Mouse (Mus musculus) limb, embryonic 11.5 days (tissue): Measurements from ENCODE around the gene Spry1. TPM values are rescaled to one million over a fixed set of nuclear protein-coding genes. Genes with fewer than 3 reads are reported as not detected.
A peak's percentile ranks its signal among the peaks of the same experiment; 100 is the strongest.
"Not testable (repeated sequence)": the region's sequence is repeated elsewhere in the genome, so short reads cannot be mapped to it uniquely, and the experiment has no call there.

Experiments
- ATAC-seq: fragments of 200-750 bp; cut with Nextera tagmentation; 2 replicates; pipeline ENCODE4 v1.8.0; 2017; ENCODE audit warnings: low read depth; ENCODE audit not compliant: insufficient number of reproducible peaks, low FRiP score, low TSS enrichment
- DNase-seq: peaks from one replicate; pipeline ENCODE4 v3.0.0-alpha.2; 2015; ENCODE audit warnings: low spot score
- H3K27ac ChIP-seq: fragments of 300-500 bp; sonication (generic); replicated peaks from 2 replicates; pipeline ENCODE4 v1.5.1; 2014; ENCODE audit warnings: low read depth, mild to moderate bottlenecking, low read length
- H3K27me3 ChIP-seq: fragments of 300-500 bp; sonication (generic); 2 replicates; pipeline ENCODE4 v1.6.1; 2014; ENCODE audit warnings: mild to moderate bottlenecking, low read length, mixed read lengths; ENCODE audit not compliant: control insufficient read depth, insufficient read depth
- H3K36me3 ChIP-seq: fragments of 300-500 bp; sonication (generic); 2 replicates; pipeline ENCODE4 v1.6.1; 2014; ENCODE audit warnings: mild to moderate bottlenecking, low read length, moderate library complexity, mixed read lengths; ENCODE audit not compliant: control insufficient read depth, insufficient read depth
- H3K4me1 ChIP-seq: fragments of 300-500 bp; sonication (generic); 2 replicates; pipeline ENCODE4 v1.6.1; 2014; ENCODE audit warnings: low read length, mixed read lengths; ENCODE audit not compliant: control insufficient read depth, insufficient read depth
- H3K4me2 ChIP-seq: fragments of 300-500 bp; sonication (generic); 2 replicates; pipeline ENCODE4 v1.6.1; 2014; ENCODE audit warnings: low read depth, mild to moderate bottlenecking, moderate library complexity; ENCODE audit not compliant: severe bottlenecking
- H3K4me3 ChIP-seq: fragments of 300-500 bp; sonication (generic); 2 replicates; pipeline ENCODE4 v1.5.1; 2014; ENCODE audit warnings: low read depth, low read length
- H3K9ac ChIP-seq: fragments of 300-500 bp; sonication (generic); 2 replicates; pipeline ENCODE4 v1.6.1; 2014; ENCODE audit warnings: mild to moderate bottlenecking, low read length
- H3K9me3 ChIP-seq: fragments of 300-500 bp; sonication (generic); 2 replicates; pipeline ENCODE4 v1.6.1; 2016; ENCODE audit warnings: low read length; ENCODE audit not compliant: control insufficient read depth
- WGBS: fragments of 180-500 bp; shearing (Covaris S2); extraction: QIAGEN DNeasy Blood & Tissue Kit; methylation state at CpG from one replicate; pipeline ENCODE4 v1.1.7; 2014; 5-methylcytosine and 5-hydroxymethylcytosine counted together
- polyA plus RNA-seq: library from polyadenylated mRNA; unstranded; fragments of >200 nt; fragmentation: Nextera tagmentation; extraction: Ambion mirVana; gene quantifications from 2 replicates; pipeline ENCODE4 v1.2.1, GENCODE M21; 2014

The Spry1 gene
- 18.5 and 19.8 TPM in 2 replicates for polyA plus RNA-seq

DNA sequence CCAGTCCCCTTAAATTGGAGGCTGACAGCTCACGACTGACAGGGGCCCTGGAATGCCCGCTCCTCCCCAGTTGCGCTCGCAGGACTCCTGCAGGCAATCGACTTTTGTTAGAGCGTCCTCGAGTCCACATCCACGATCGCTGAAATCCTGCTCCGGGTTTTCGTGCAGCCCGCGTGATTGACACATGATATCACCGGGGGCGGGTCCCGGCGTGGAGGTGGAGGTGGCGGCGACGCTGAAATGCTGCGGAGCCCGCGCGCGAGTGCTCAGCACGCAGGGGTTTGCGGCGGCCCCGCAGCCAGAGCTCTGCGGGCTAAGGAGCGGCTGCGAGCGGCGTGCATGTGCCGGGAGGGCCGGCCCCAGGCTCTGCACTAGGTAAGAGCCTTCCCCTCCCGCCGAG, at the start of gene Spry1:
TSS of gene Spry1 (plus strand) at position 258 of the 400 bp plus-strand sequence.
- Histone ChIP-seq H3K4me2 (peak within 1 kb of the TSS; percentile 82), H3K27ac (peak within 1 kb of the TSS; percentile 76), H3K27me3 (no peaks in the 10 kb centered on the region), H3K4me3 (peak within 1 kb of the TSS; percentile 91), H3K9ac (peak within 1 kb of the TSS; percentile 90), H3K4me1 (peaks cover 17% of the 10 kb centered on the region), H3K9me3 (no peaks in the 10 kb centered on the region), H3K36me3 (peaks cover 7% of the 10 kb centered on the region; the same call in 1 of the 2 replicates)
- ATAC-seq, result peak; percentile 83
- peak; percentile 99 for DNase-seq
- under 1% methylated on average over 38 of the region's 38 CpGs for WGBS

DNA sequence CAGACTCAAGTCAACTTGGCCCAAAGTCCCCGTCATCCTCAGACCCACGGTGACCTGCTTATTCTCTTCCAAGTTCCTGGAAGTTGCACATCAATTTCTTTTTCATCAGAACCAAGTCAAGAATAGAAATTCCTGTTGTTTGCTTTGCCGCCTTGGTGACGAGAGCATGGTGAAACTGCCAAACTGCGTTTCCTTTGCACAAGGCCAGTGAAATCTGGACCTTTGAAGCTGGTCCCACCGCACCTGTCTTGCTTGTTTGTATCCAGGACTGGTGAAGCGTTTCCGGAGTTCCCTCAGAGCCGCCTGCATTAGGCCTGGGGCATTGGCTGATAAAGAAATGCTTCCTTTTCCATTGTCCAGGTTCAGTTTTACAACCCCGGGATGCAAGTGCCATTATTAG, 44.0 kb upstream of the Spry1 start:
- Histone ChIP-seq H3K4me3 (no peak overlapping the region), H3K27me3 (no peaks in the 10 kb centered on the region), H3K9me3 (no peaks in the 10 kb centered on the region), H3K36me3 (no peaks in the 10 kb centered on the region), H3K4me1 (no peaks in the 10 kb centered on the region), H3K27ac (no peak overlapping the region), H3K9ac (no peak overlapping the region), H3K4me2 (no peak overlapping the region)
- WGBS, result 74% methylated on average over 10 of the region's 10 CpGs
- no peak for DNase-seq
- no peak for ATAC-seq

DNA sequence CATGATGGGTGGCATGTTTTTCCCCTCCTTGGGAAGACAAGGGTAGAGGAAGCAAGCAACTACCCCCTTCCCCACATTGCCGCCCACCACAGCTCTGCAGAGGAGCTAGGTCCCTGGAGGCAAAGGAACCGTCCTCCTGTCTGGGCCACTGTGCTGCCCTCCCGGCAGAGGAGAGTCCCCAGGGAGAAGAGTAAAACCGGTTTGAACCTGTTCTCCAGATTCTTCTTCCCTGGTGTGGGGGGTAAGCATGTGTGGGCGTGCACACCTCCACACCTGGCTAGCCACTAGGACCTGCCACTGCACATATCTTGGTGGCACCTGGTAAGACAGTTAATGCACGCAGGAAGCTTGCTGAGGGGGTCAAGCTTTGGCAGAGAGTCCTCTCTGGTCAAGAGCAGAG, 43.2 kb upstream of the Spry1 start:
- Histone ChIP-seq H3K4me2 (no peak overlapping the region), H3K9ac (no peak overlapping the region), H3K27me3 (no peaks in the 10 kb centered on the region), H3K9me3 (no peaks in the 10 kb centered on the region), H3K27ac (no peak overlapping the region), H3K4me3 (no peak overlapping the region), H3K4me1 (no peaks in the 10 kb centered on the region), H3K36me3 (no peaks in the 10 kb centered on the region)
- ATAC-seq (0 out of 2 replicates have a peak, but pooled peaks have one; percentile 31), DNase-seq (no peak)
- 75% methylated on average over 6 of the region's 6 CpGs for WGBS

DNA sequence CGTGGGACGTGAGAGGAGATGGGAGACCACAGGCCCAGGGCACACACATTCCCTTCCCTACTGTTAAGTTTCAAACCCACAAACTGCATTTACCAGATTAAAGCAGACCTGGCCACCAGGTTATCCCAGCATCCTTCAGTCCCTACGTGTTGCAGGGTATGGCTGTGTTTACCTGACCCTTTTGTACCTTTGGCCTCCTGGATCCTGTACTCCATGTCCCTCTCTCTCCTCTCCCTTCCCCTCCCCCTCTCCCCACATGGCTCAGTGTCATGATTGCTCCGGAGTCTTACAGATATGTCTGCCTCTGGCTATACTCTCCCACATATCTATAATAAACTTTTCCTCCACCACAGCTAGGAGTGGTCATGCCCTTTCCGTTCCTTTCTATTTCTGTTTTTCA, 42.5 kb upstream of the Spry1 start:
- no peaks in the 10 kb centered on the region for H3K36me3 ChIP-seq
- 79% methylated on average over 5 of the region's 5 CpGs for WGBS
- ATAC-seq, result no peak
- H3K4me2 ChIP-seq, result no peak overlapping the region
- H3K9me3 ChIP-seq, result no peaks in the 10 kb centered on the region
- H3K27ac ChIP-seq, result no peak overlapping the region
- no peaks in the 10 kb centered on the region for H3K4me1 ChIP-seq
- no peak for DNase-seq
- H3K9ac ChIP-seq, result no peak overlapping the region
- H3K4me3 ChIP-seq, result no peak overlapping the region
- no peaks in the 10 kb centered on the region for H3K27me3 ChIP-seq

DNA sequence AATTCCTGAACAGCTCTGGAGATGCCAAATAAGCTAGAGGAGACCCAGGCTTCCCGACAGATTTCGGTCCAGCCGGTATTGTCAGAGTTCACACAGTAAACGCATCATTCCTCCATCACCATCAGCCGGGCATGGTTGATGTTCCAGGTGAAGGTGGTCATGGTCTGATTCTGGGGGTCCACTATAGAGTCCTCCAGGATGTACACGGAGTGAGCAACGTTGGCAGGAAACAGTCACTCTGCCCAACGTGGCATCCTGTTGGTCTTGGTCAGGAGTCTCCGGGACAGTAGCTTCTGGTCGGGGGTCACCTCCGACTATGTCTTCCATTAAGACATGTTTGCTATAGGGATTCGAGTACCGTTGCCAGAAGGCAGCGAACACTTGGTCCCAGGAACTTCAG, 40.1 kb upstream of the Spry1 start:
- not testable (repeated sequence) for DNase-seq, H3K27ac ChIP-seq, H3K27me3 ChIP-seq, H3K4me3 ChIP-seq, ATAC-seq, H3K36me3 ChIP-seq, H3K4me1 ChIP-seq, H3K9ac ChIP-seq, H3K4me2 ChIP-seq, H3K9me3 ChIP-seq
- 93% methylated on average over 14 of the region's 14 CpGs for whole genome bisulfite sequencing

DNA sequence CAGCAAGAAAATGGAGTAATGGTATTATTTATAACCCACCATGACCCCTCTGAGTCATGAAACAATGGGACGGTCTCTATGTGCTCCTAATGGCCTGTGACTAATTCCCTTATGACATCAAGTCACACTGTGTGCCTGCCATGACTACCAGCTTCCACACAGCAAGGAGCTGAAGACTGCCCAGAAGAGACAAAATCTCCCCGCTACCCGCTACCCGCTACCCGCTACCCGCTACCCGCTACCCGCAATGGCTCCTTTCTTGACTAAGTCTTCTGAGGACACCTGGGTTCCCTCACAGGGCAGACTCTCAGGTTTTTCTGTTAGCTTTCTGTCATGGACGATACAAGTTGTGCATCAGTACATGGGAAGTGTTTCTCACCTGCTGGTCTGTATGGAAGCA, 37.4 kb upstream of the Spry1 start:
- no peak overlapping the region for H3K4me2 ChIP-seq
- no peaks in the 10 kb centered on the region for H3K4me1 ChIP-seq
- H3K36me3 ChIP-seq, result no peaks in the 10 kb centered on the region
- no peak overlapping the region for H3K9ac ChIP-seq
- no peak for ATAC-seq
- no peak for DNase-seq
- H3K4me3 ChIP-seq, result no peak overlapping the region
- no peaks in the 10 kb centered on the region for H3K9me3 ChIP-seq
- no peaks in the 10 kb centered on the region for H3K27me3 ChIP-seq
- no peak overlapping the region for H3K27ac ChIP-seq
- WGBS, result 96% methylated on average over 9 of the region's 9 CpGs

DNA sequence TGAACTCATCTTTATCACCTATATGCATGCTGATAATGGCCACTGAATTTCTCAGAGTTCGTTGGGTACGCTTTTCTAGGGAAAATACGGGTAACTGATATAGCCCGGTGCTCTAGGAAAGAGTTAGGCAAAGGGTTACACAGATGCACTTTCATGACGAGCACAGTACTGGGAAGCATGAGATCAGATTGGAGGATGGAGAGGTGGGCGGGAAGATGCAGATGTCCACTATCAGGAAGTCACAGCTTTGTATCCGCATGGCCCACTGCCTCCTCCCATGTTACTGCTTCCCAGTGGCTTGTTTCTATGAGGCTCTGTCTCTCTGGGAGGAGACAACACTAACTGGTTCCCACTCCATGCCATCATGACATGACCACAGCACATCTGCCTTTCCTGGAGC, 36.9 kb upstream of the Spry1 start:
- no peak for ATAC-seq
- Histone ChIP-seq H3K4me1 (no peaks in the 10 kb centered on the region), H3K27me3 (no peaks in the 10 kb centered on the region), H3K9ac (no peak overlapping the region), H3K4me2 (no peak overlapping the region), H3K36me3 (no peaks in the 10 kb centered on the region), H3K9me3 (no peaks in the 10 kb centered on the region), H3K4me3 (no peak overlapping the region), H3K27ac (no peak overlapping the region)
- 83% methylated on average over 7 of the region's 7 CpGs for WGBS
- DNase-seq, result no peak

DNA sequence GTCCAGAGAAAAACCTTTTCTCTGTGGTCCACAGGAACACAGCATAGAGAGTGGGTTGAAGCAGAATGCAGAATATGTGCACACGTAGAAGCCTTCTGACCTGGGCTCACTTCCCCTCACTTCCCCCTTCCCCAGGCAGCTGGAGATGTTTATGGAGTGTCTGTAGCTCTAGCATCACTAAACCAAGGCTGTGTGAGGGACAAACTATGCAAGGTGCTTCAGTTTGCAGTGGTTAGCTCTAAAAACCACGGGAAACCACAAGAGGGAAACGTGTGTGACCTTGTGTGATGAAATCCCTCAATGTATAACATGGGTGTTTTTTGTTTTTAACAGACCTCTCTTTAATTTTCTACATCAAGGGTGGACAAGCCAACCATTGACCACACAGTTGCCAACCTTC, 36.2 kb upstream of the Spry1 start:
- no peak overlapping the region for H3K9ac ChIP-seq
- H3K36me3 ChIP-seq, result no peaks in the 10 kb centered on the region
- ATAC-seq (no peak), DNase-seq (no peak)
- H3K4me2 ChIP-seq, result no peak overlapping the region
- no peaks in the 10 kb centered on the region for H3K9me3 ChIP-seq
- 77% methylated on average over 3 of the region's 3 CpGs for WGBS
- H3K4me3 ChIP-seq, result no peak overlapping the region
- no peak overlapping the region for H3K27ac ChIP-seq
- H3K4me1 ChIP-seq, result no peaks in the 10 kb centered on the region
- H3K27me3 ChIP-seq, result no peaks in the 10 kb centered on the region
